Mouse (Mus musculus): Measurements from ENCODE around the gene Hsd17b14. TPM values are rescaled to one million over a fixed set of nuclear protein-coding genes. Genes with fewer than 3 reads are reported as not detected.

The Hsd17b14 gene
- polyA plus RNA-seq, 1 experiment from 2014 or later, result 0.66 TPM

DNA sequence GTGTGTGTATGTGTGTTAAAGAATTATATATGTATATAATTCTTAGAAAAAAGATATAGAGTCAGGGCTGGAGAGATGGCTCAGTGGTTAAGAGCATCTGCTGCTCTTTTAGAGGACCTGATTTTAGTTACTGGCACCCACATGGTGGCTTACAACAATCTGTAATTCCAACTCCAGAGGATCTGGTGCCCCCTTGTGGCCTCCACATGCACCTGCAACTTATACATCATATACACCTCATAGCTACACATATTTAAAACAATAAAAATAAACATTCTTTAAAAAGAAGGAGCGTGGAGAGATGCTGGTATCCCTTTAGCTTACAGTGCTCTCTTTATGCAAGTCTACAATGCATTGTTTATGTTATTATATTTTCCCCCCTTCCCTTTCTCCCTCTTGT is 10.2 kb upstream of the Hsd17b14 start:
- Histone ChIP-seq H3K36me3 (ENCODE audit: control insufficient read depth, insufficient read depth) (no peaks in the 10 kb centered on the region), H3K4me2 (ENCODE audit: low read depth, low read length) (no peak overlapping the region), H3K27me3 (ENCODE audit: control insufficient read depth, insufficient read depth, low read length) (no peaks in the 10 kb centered on the region), H3K4me1 (ENCODE audit: control insufficient read depth, insufficient read depth, low read length) (no peaks in the 10 kb centered on the region), H3K9me3 (replicated peaks; ENCODE audit: control insufficient read depth, low read length) (no peaks in the 10 kb centered on the region), H3K4me3 (ENCODE audit: low read length) (no peak overlapping the region), H3K9ac (ENCODE audit: low read length) (no peak overlapping the region), H3K27ac (ENCODE audit: low read length) (no peak overlapping the region)
- 74% methylated on average over 1 of the region's 1 CpGs for WGBS
- ATAC-seq (replicated peaks; ENCODE audit: extremely low read depth, insufficient read depth, low FRiP score), result no peak

- 90% methylated on average over 16 of the region's 16 CpGs for WGBS
- no peak overlapping the region for H3K9ac ChIP-seq (ENCODE audit: low read length)
- H3K4me3 ChIP-seq (ENCODE audit: low read length), result no peak overlapping the region
- H3K4me2 ChIP-seq (ENCODE audit: low read depth, low read length), result no peak overlapping the region
- no peaks in the 10 kb centered on the region for H3K9me3 ChIP-seq (replicated peaks; ENCODE audit: control insufficient read depth, low read length)
- ATAC-seq (replicated peaks; ENCODE audit: extremely low read depth, insufficient read depth, low FRiP score), result no peak
- H3K27me3 ChIP-seq (ENCODE audit: control insufficient read depth, insufficient read depth, low read length), result no peaks in the 10 kb centered on the region
- no peaks in the 10 kb centered on the region for H3K4me1 ChIP-seq (ENCODE audit: control insufficient read depth, insufficient read depth, low read length)
- no peak overlapping the region for H3K27ac ChIP-seq (ENCODE audit: low read length)
- H3K36me3 ChIP-seq (ENCODE audit: control insufficient read depth, insufficient read depth), result no peaks in the 10 kb centered on the region
These were observed 4.9 kb upstream of the Hsd17b14 start for GRCm38 (mm10) chr7:45549641-45550436.

- H3K9me3 ChIP-seq (replicated peaks; ENCODE audit: control insufficient read depth, low read length), result no peaks in the 10 kb centered on the region
- H3K36me3 ChIP-seq (ENCODE audit: control insufficient read depth, insufficient read depth), result no peaks in the 10 kb centered on the region
- no peaks in the 10 kb centered on the region for H3K4me1 ChIP-seq (ENCODE audit: control insufficient read depth, insufficient read depth, low read length)
- H3K9ac ChIP-seq (ENCODE audit: low read length), result no peak overlapping the region
- H3K27me3 ChIP-seq (ENCODE audit: control insufficient read depth, insufficient read depth, low read length), result no peaks in the 10 kb centered on the region
- no peak for ATAC-seq (replicated peaks; ENCODE audit: extremely low read depth, insufficient read depth, low FRiP score)
- 69% methylated on average over 11 of the region's 11 CpGs for WGBS
- H3K27ac ChIP-seq (ENCODE audit: low read length), result no peak overlapping the region
- no peak overlapping the region for H3K4me3 ChIP-seq (ENCODE audit: low read length)
- H3K4me2 ChIP-seq (ENCODE audit: low read depth, low read length), result no peak overlapping the region
These were observed 3.7 kb upstream of the Hsd17b14 start for GRCm38 (mm10) chr7:45550821-45551511.

DNA sequence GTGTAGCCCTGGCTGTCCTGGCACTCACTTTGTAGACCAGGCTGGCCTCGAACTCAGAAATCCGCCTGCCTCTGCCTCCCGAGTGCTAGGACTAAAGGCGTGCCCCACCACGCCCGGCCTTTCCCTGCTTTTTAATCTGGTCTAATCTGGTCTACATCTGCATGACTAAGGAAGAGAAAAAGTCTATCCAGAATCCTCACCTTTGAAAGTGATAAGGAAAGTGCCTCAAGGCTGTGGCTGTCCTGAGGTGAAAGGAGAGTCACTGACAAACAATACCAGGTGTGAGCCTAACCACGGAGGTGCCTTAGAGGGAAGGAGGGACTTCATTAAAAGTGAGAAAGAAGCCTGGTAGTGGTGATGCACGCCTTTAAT is 3.2 kb upstream of the Hsd17b14 start:
- ATAC-seq (replicated peaks; ENCODE audit: extremely low read depth, insufficient read depth, low FRiP score), result no peak
- no peaks in the 10 kb centered on the region for H3K36me3 ChIP-seq (ENCODE audit: control insufficient read depth, insufficient read depth)
- no peaks in the 10 kb centered on the region for H3K4me1 ChIP-seq (ENCODE audit: control insufficient read depth, insufficient read depth, low read length)
- no peak overlapping the region for H3K9ac ChIP-seq (ENCODE audit: low read length)
- 82% methylated on average over 8 of the region's 8 CpGs for WGBS
- H3K27ac ChIP-seq (ENCODE audit: low read length), result no peak overlapping the region
- H3K4me3 ChIP-seq (ENCODE audit: low read length), result no peak overlapping the region
- no peak overlapping the region for H3K4me2 ChIP-seq (ENCODE audit: low read depth, low read length)
- H3K9me3 ChIP-seq (replicated peaks; ENCODE audit: control insufficient read depth, low read length), result no peaks in the 10 kb centered on the region
- no peaks in the 10 kb centered on the region for H3K27me3 ChIP-seq (ENCODE audit: control insufficient read depth, insufficient read depth, low read length)

GRCm38 (mm10) chr7:45553519-45553918 is 1.2 kb upstream of the Hsd17b14 start:
- Histone ChIP-seq H3K27ac (ENCODE audit: low read length) (no peak overlapping the region), H3K27me3 (ENCODE audit: control insufficient read depth, insufficient read depth, low read length) (no peaks in the 10 kb centered on the region), H3K4me1 (ENCODE audit: control insufficient read depth, insufficient read depth, low read length) (no peaks in the 10 kb centered on the region), H3K4me3 (ENCODE audit: low read length) (no peak overlapping the region), H3K9me3 (replicated peaks; ENCODE audit: control insufficient read depth, low read length) (no peaks in the 10 kb centered on the region), H3K36me3 (ENCODE audit: control insufficient read depth, insufficient read depth) (no peaks in the 10 kb centered on the region), H3K4me2 (ENCODE audit: low read depth, low read length) (no peak overlapping the region), H3K9ac (ENCODE audit: low read length) (no peak overlapping the region)
- WGBS, result 57% methylated on average over 8 of the region's 8 CpGs
- no peak for ATAC-seq (replicated peaks; ENCODE audit: extremely low read depth, insufficient read depth, low FRiP score)

DNA sequence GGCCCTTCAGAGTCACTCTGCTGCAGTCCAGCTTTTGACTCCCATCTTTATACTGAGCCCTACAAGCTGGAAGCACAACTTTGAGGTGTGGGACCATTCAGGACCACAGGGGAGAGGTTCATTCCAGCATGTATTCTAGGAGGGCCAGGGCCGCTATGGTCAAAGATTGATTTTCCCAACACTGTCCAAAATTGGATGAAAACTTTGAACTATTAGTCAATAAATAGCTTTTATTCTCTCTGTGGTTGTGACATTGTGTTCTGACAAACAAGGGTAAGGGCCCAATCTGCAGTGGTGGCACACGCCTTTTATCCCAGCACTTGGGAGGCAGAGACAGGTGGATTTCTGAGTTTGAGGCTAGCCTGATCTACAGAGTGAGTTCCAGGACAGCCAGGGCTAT is 703 bp upstream of the Hsd17b14 start:
- Histone ChIP-seq H3K4me3 (ENCODE audit: low read length) (no peak overlapping the region), H3K4me1 (ENCODE audit: control insufficient read depth, insufficient read depth, low read length) (no peaks in the 10 kb centered on the region), H3K9me3 (replicated peaks; ENCODE audit: control insufficient read depth, low read length) (no peaks in the 10 kb centered on the region), H3K27me3 (ENCODE audit: control insufficient read depth, insufficient read depth, low read length) (no peaks in the 10 kb centered on the region), H3K36me3 (ENCODE audit: control insufficient read depth, insufficient read depth) (no peaks in the 10 kb centered on the region), H3K9ac (ENCODE audit: low read length) (no peak overlapping the region), H3K27ac (ENCODE audit: low read length) (no peak overlapping the region), H3K4me2 (ENCODE audit: low read depth, low read length) (no peak overlapping the region)
- ATAC-seq (replicated peaks; ENCODE audit: extremely low read depth, insufficient read depth, low FRiP score), result no peak
- 86% methylated on average over 2 of the region's 2 CpGs for WGBS

GRCm38 (mm10) chr7:45555787-45556186 is 1.1 kb downstream of the Hsd17b14 start:
- Histone ChIP-seq H3K9ac (ENCODE audit: low read length) (no peak overlapping the region), H3K4me1 (ENCODE audit: control insufficient read depth, insufficient read depth, low read length) (no peaks in the 10 kb centered on the region), H3K36me3 (ENCODE audit: control insufficient read depth, insufficient read depth) (no peaks in the 10 kb centered on the region), H3K27me3 (ENCODE audit: control insufficient read depth, insufficient read depth, low read length) (no peaks in the 10 kb centered on the region), H3K4me3 (ENCODE audit: low read length) (no peak overlapping the region), H3K4me2 (ENCODE audit: low read depth, low read length) (no peak overlapping the region), H3K9me3 (replicated peaks; ENCODE audit: control insufficient read depth, low read length) (no peaks in the 10 kb centered on the region), H3K27ac (ENCODE audit: low read length) (no peak overlapping the region)
- WGBS, result 20% methylated on average over 8 of the region's 8 CpGs
- ATAC-seq (replicated peaks; ENCODE audit: extremely low read depth, insufficient read depth, low FRiP score), result no peak

DNA sequence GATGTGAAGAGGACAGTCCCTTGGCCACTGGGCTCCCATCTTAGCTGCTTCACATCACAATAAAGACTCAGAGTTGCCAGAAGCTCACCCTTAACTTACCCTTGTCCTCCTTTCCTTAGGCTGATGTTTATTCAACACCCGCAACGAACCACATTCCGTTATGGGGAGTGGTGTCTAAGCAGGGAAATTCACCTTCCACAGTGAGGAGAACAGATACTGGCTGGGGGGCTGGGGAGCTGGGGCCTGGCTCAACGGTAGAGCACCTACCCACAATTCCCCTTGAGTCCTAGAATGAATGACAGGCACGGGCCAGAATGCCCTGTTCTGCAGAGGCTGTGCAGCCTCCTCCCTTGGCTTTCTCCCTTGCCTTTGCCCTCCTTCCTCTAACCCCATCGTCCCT is 4.2 kb downstream of the Hsd17b14 start:
- Histone ChIP-seq H3K27ac (ENCODE audit: low read length) (no peak overlapping the region), H3K4me3 (ENCODE audit: low read length) (no peak overlapping the region), H3K9me3 (replicated peaks; ENCODE audit: control insufficient read depth, low read length) (no peaks in the 10 kb centered on the region), H3K4me2 (ENCODE audit: low read depth, low read length) (no peak overlapping the region), H3K4me1 (ENCODE audit: control insufficient read depth, insufficient read depth, low read length) (peaks cover 9% of the 10 kb centered on the region), H3K9ac (ENCODE audit: low read length) (no peak overlapping the region), H3K36me3 (ENCODE audit: control insufficient read depth, insufficient read depth) (no peaks in the 10 kb centered on the region), H3K27me3 (ENCODE audit: control insufficient read depth, insufficient read depth, low read length) (no peaks in the 10 kb centered on the region)
- 43% methylated on average over 6 of the region's 6 CpGs for WGBS
- no peak for ATAC-seq (replicated peaks; ENCODE audit: extremely low read depth, insufficient read depth, low FRiP score)

DNA sequence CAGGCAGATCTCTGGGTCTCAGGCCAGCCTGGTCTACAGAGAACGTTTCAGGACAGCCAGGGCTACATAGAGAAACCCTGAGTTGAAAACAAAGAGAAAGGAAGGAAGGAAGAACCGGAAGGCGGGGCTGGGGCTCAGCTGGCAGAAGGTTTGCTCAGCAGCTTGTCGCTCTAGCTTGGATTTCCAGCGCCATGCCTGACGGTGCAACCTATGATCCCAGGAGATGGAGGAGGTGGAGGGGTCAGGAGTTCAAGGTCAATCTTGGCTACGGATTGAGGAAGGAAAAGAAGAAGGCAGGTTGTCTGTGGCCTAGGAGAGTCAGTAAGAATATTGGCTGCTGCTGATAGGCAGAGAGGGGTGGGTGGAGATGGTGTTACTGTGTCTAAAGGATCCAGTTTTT is 5.5 kb downstream of the Hsd17b14 start:
- Histone ChIP-seq H3K4me1 (ENCODE audit: control insufficient read depth, insufficient read depth, low read length) (peaks cover 9% of the 10 kb centered on the region), H3K36me3 (ENCODE audit: control insufficient read depth, insufficient read depth) (no peaks in the 10 kb centered on the region), H3K27me3 (ENCODE audit: control insufficient read depth, insufficient read depth, low read length) (no peaks in the 10 kb centered on the region), H3K4me2 (ENCODE audit: low read depth, low read length) (no peak overlapping the region), H3K9ac (ENCODE audit: low read length) (no peak overlapping the region), H3K27ac (ENCODE audit: low read length) (no peak overlapping the region), H3K9me3 (replicated peaks; ENCODE audit: control insufficient read depth, low read length) (no peaks in the 10 kb centered on the region), H3K4me3 (ENCODE audit: low read length) (no peak overlapping the region)
- no peak for ATAC-seq (replicated peaks; ENCODE audit: extremely low read depth, insufficient read depth, low FRiP score)
- WGBS, result 79% methylated on average over 7 of the region's 7 CpGs
